Mouse (Mus musculus): ENCODE data around the gene Unc13b.

DNA sequence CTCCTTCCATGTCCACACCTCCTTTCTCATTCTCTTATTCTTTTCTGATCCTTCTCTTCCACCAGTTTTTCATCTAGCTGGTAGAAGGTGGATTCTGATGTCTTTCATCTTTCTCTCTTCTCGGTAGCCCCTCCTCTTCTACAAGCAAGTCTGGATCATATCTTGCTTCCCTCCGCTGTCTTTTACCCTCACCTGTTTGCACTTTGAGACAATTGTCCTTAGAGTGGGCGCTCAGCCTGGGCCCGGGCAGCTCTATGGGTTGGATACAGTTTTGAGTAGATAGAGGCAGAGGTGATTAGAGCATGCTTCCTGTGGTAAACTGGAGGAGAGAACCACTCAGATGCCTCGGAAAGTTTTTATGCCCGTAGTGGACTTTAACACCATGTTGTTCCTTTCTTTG is 174.7 kb downstream of the Unc13b start:
- no peak for TF ChIP-seq CTCF (IDR thresholded peaks at IDR 0.05; ENCODE audit: control insufficient read depth, insufficient read depth, insufficient replicate concordance, low read depth, low read length)
- no peak for TF ChIP-seq POLR2A (IDR thresholded peaks at IDR 0.05; ENCODE audit: control insufficient read depth, low read depth, low read length)

Data from testis, adult 2 months (tissue).